Mouse (Mus musculus) layer of hippocampus, adult 2 months (tissue): ENCODE results near the gene Tent5b. TPM values are rescaled to one million over a fixed set of nuclear protein-coding genes. Genes with fewer than 3 reads are reported as not detected.

Experiments
- DNase-seq, 2 experiments: peaks; one replicate each; pipeline ENCODE4 v3.0.0; 2022; ENCODE audit warnings: low spot score in 2 of 2
- H3K27ac ChIP-seq: fragments of 200-600 bp; 2 replicates; pipeline ENCODE4 v1.8.1; 2022
- H3K4me3 ChIP-seq: fragments of 200-600 bp; 2 replicates; pipeline ENCODE4 v1.8.1; 2022; ENCODE audit warnings: mild to moderate bottlenecking
- CTCF ChIP-seq: fragments of 200-600 bp; conservative IDR thresholded peaks from 2 replicates; pipeline ENCODE4 v1.8.1; 2022; ENCODE audit warnings: antibody characterized with exemption, mild to moderate bottlenecking, moderate library complexity
- total RNA-seq, 2 experiments: library from RNA; stranded (reverse); gene quantifications; 2 replicates each; pipeline ENCODE4 v1.2.3; 2021

Gene Tent5b
- total RNA-seq, 2 experiments from 2014 or later: not detected

- Histone ChIP-seq H3K27ac (no peak overlapping the region), H3K4me3 (no peak overlapping the region)
- DNase-seq: no peak
- no peak for TF ChIP-seq CTCF
Observed at GRCm38 (mm10) chr4:133519369-133519665, 39.4 kb downstream of the Tent5b start.

DNA sequence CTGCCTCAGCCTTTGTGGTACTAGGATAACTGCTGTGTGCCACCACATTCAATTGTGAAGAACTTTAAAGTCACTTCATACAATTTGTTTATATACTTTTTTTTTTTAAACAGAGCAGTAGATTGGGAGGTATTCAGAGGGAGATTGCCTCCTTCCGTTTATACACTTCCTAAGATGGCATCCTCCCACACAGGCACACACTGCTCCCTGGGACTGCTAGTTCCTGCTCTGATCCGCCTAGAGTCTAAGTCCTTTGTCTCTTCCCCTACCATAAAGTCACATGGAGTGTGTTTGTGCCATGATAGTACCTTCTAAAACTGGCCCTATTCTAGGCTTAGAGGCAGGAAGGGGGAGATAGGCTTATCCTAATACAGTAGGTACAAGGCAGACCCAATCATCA lies 41.6 kb downstream of the Tent5b start:
- no peak for TF ChIP-seq CTCF
- H3K4me3 ChIP-seq: no peak overlapping the region
- no peak for DNase-seq
- no peak overlapping the region for H3K27ac ChIP-seq

- no peak for TF ChIP-seq CTCF
- no peak overlapping the region for H3K27ac ChIP-seq
- DNase-seq: no peak
Observed at GRCm38 (mm10) chr4:133527788-133528187, 47.9 kb downstream of the Tent5b start.

GRCm38 (mm10) chr4:133532777-133533176 lies 52.8 kb downstream of the Tent5b start:
- DNase-seq: no peak
- no peak overlapping the region for H3K27ac ChIP-seq
- no peak overlapping the region for H3K4me3 ChIP-seq
- no peak for TF ChIP-seq CTCF

More at GRCm38 (mm10) chr4:133527788-133528187, 47.9 kb downstream of the Tent5b start:
- no peak overlapping the region for H3K4me3 ChIP-seq

DNA sequence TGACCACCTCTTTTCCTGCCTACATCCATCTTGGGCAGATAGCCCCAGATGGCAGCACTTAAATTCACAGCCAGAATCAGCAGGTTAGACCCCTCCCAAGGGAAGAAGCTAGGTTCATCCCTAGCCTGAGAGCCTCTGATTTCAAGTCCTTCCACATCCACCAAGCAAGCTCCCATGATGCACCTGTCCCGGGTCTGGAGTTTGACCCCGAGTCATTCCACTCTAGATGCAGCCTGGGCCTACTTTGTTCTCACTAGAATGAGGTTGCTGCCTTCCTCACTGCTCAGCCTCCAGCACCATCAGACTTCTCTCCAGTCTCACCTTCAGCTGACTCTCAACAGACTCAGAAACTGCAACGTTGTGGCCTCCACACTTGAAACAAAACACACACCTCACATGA lies 56.1 kb downstream of the Tent5b start:
- no peak for DNase-seq
- TF ChIP-seq CTCF: no peak
- Histone ChIP-seq H3K27ac (no peak overlapping the region), H3K4me3 (no peak overlapping the region)

GRCm38 (mm10) chr4:133536652-133537051 lies 56.7 kb downstream of the Tent5b start:
- no peak for DNase-seq
- H3K27ac ChIP-seq: no peak overlapping the region
- no peak overlapping the region for H3K4me3 ChIP-seq
- TF ChIP-seq CTCF: no peak

Other genes starting within 250 kb of the Tent5b start
- gene Map3k6, start 239.3 kb upstream of the Tent5b start, total RNA-seq: 10 to 100 TPM in 1 of 2 experiments, 1 to 10 TPM in 1; 5.8 to 10.5 TPM
- gene Sytl1, start 217.0 kb upstream of the Tent5b start, total RNA-seq: under 1 TPM; 0.20 to 0.34 TPM
- gene Tmem222, start 202.3 kb upstream of the Tent5b start, total RNA-seq: 10 to 100 TPM; 89.1 to 94.4 TPM
- 10 to 100 TPM; 78.8 to 82.5 TPM for gene Wdtc1, start 126.7 kb upstream of the Tent5b start, total RNA-seq
- gene Slc9a1, start 110.4 kb upstream of the Tent5b start, total RNA-seq: 10 to 100 TPM; 59.1 to 63.4 TPM
- 100 to 1,000 TPM; 154 to 165 TPM for gene Trnp1, start 18.4 kb downstream of the Tent5b start, total RNA-seq
- under 1 TPM in 1 of 2 experiments, not detected in 1; 0.34 TPM for gene Kdf1, start 38.8 kb downstream of the Tent5b start, total RNA-seq
- 100 to 1,000 TPM; 123 to 128 TPM for gene Nudc, start 65.9 kb downstream of the Tent5b start, total RNA-seq
- gene Nr0b2, start 73.2 kb downstream of the Tent5b start, total RNA-seq: not detected
- gene Gpatch3, start 94.6 kb downstream of the Tent5b start, total RNA-seq: 10 to 100 TPM in 1 of 2 experiments, 1 to 10 TPM in 1; 6.5 to 10.3 TPM
- gene Gpn2, start 104.2 kb downstream of the Tent5b start, total RNA-seq: 10 to 100 TPM; 10.7 to 11.6 TPM
- gene Sfn, start 122.0 kb downstream of the Tent5b start, total RNA-seq: 1 to 10 TPM; 1.6 to 1.8 TPM
- 10 to 100 TPM; 37.1 to 38.0 TPM for gene Zdhhc18, start 170.0 kb downstream of the Tent5b start, total RNA-seq
- 1 to 10 TPM; 9.1 to 9.7 TPM for gene Pigv, start 192.5 kb downstream of the Tent5b start, total RNA-seq